Mouse (Mus musculus) lung, postnatal 25 days (tissue): ENCODE results near the gene Syt1.

ENCODE experiments used
- DNase-seq: peaks from one replicate; pipeline ENCODE4 v3.0.0; 2022; ENCODE audit warnings: low spot score

The Syt1 gene

DNA sequence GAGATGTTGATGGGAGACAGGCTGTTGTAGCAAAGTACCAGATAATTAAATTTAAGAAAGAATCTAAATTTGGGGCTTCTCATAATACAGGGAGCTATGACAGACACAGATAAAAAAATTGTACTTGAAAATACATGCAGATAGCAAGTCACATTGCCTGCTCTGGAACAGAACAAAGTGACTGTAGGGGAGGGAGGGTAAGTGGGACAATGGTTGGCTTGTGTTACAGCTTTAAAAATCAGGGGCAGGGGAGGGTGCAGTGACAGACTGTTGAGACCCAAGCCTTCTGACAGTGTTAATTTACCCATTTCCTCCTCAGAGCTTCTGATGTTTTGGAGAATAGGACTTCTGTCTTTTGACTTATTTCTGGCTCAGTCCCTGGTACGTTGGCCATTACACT lies 126.3 kb downstream of the Syt1 start:
- DNase-seq: no peak

- DNase-seq: no peak
These were observed 130.4 kb downstream of the Syt1 start for GRCm38 (mm10) chr10:108880372-108880771.

- no peak for DNase-seq
These were observed 135.1 kb downstream of the Syt1 start for GRCm38 (mm10) chr10:108875730-108876129.

GRCm38 (mm10) chr10:108874687-108875086 lies 136.1 kb downstream of the Syt1 start:
- no peak for DNase-seq

GRCm38 (mm10) chr10:108872359-108872758 lies 138.4 kb downstream of the Syt1 start:
- DNase-seq: no peak

- no peak for DNase-seq
These were observed 140.2 kb downstream of the Syt1 start for GRCm38 (mm10) chr10:108870586-108870985.

DNA sequence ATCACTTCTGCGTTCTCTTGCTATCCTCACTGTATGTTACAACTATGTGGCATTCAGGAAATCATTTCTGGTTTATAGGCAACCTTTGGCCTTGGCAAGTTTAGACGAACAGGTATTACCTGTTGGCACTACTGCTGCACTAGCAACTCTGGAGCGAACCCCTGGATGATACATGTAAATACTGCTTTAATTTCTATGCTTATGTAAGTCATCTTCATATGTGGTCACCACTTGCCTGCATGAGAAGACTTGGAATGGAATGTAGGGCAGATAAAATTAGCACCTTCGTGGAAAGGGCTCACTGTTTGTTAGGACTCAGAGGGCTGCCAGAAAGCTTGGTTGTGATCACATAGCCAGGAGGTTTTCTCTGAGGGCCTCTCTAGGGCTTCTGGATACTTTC lies 142.6 kb downstream of the Syt1 start:
- DNase-seq: no peak

DNA sequence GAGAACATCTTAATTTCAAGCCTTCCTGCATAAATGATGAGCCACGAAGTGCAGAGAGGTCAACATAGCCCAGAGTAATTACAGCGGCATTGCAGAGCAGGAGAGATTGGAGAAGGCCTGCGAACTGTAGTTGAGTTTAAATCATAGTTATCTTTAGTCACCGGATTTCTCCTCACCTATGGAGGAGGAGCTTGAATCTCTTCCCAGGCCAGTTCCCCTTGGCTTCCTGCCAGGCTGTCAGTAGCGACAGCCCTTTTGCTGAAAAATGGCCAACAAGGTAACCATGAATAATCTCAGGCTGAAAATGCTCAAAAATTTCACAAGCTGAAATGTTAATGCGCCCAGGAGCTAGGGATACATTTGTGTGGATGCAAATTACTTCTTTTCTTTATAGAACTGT lies 143.6 kb downstream of the Syt1 start:
- no peak for DNase-seq

DNA sequence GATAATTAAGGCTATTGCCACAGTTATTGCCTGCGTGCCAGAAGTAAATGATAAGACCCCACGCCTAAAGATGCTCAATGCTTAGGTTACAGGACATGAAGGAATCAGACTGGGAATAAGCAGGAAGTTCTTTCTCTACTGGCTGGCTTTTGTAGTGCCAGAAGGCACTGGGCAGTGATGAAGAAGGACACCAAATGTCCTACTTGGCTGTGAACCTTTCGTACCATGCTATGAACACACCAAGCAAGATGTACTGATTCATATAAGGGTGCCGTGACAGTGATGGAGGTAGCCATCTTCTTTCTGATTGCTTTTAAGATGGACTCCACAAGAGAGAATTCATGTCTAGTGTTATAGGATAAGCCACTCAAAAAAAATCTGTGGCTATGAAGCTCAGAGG lies 145.2 kb downstream of the Syt1 start:
- no peak for DNase-seq

GRCm38 (mm10) chr10:108855986-108856385 lies 154.8 kb downstream of the Syt1 start:
- DNase-seq: no peak

- DNase-seq: no peak
These were observed 158.0 kb downstream of the Syt1 start for GRCm38 (mm10) chr10:108852757-108853156.

DNA sequence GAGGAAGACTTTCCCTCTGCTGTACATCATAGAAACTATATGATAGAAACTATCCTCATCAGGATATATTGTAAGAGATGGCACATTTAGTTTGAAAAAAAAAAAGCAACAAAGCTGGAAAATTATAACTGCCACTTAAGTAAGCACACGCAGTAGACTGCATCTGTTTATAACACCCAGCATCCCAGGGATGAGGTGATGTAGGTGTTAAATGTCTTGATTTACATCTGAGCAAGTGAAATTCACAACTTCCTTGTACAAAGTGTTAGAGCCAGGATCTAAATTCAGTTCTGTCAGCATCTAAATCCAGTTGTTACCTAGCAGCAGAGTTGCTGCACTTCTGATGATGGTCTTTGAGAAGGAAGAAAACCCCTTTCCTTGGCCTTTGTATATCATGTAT lies 173.3 kb downstream of the Syt1 start:
- no peak for DNase-seq

DNA sequence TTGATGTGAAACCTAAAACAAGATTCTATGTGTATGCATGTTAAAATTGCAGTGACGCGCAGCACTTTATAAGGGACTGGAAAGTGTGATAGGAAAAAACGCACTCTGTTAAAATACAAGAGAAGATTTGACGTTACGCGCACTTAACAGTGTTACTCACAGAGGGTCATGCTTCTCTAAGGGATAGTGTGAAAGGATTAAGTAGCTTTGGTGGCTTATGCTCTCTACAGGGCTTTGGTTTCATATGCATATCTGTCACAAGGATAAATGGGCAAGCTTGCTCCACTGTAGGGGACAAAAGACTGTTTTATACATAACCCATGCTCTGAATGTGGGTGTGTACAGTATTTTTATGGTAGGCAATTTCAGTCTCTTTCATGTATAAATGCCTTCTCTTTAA lies 178.5 kb downstream of the Syt1 start:
- DNase-seq: no peak

DNA sequence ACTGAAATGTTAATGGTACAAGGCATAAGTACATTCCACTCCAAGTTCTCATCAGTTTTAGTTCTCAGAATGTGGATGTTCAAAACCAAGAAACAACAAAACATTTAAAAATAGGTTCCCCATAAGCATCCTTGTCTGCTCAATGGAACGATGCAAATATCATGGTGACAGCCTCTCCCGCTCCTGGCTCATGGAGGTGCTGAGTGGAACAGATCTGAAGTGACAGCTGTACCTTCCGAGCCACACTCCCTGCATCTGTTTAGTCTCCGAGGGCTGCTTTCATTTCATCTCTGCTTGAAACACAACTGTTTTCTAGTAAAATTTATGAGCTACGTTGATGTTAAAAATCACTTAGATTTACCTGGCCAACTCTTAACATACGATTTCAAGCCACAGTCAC lies 179.0 kb downstream of the Syt1 start:
- DNase-seq: no peak

DNA sequence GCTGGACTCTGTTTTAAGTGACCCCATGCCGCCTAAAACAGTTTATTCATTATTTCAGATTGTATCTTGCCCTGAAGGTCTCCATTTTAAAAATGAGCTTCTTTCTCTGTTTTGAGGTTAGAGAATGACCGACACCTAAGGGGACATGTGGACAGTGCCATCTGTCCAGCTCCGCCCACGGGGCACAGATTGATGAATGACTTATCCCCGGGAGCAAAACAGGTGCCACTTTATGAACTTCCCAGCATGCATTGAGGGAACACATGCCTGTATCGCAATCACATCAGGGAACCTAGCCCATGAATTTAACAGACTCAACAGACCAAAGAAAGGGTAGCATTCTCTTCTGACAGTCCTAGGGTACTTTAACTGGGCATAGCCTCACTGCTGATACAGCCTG lies 188.5 kb downstream of the Syt1 start:
- no peak for DNase-seq

DNA sequence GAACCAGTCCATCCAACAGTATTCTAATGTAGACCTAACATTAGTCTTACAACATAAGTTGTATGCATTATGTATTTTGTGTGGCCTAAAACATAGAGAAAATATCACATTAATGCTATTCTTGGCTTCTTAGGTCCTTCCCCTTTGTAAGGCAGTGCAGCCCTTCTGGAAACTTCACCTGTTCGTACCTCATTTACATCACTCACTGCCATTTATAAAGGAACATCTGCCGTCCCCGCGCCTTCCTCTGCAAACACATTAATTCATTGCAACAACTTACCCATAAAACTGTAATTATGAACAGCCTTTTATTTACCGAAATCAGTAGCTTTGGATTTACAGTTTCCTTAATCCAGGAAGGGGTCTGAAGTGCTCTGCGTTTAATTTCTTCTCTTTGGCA lies 195.4 kb downstream of the Syt1 start:
- DNase-seq: no peak

- no peak for DNase-seq
These were observed 206.4 kb downstream of the Syt1 start for GRCm38 (mm10) chr10:108804380-108804779.

- DNase-seq: no peak
These were observed 210.0 kb downstream of the Syt1 start for GRCm38 (mm10) chr10:108800776-108801175.

DNA sequence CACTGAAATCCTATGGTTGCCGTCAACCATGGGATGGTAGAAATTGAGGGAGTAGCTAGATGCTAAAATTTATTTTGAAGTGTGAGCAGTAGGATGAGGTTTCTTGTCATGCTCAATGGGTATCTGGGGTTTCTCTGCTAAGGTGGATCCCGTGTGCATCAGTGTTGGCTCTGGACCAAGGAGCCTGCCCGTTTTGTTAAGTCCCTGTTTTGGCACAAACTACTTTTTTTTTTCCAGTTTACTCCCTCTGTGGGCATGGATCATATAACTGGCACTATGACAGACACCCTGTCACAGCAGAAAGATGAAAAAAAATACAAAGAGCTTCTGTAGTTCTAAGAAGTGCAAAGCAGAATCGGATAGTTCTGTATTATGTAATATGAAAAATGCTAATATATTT lies 212.0 kb downstream of the Syt1 start:
- DNase-seq: no peak

DNA sequence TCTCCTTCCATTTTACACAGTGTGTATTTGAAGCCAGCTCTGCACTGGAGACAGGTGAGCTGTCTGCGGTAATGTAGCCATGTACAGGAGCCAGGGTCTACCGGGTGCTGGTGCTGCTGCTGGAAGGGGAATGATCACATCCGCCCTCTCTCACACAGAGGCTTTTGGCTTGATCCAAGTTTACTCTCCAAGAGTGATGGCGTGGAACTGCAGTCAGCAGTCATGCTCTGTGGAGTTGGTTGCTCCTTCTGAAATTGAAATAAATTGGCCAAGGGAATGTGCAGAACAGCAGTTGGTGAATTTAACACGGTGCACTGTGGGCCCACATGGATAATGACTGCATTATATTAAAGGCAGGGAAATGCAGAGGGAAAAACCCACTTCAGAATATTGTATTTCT lies 228.0 kb downstream of the Syt1 start:
- DNase-seq: no peak

- no peak for DNase-seq
These were observed 230.2 kb downstream of the Syt1 start for GRCm38 (mm10) chr10:108780614-108781013.

DNA sequence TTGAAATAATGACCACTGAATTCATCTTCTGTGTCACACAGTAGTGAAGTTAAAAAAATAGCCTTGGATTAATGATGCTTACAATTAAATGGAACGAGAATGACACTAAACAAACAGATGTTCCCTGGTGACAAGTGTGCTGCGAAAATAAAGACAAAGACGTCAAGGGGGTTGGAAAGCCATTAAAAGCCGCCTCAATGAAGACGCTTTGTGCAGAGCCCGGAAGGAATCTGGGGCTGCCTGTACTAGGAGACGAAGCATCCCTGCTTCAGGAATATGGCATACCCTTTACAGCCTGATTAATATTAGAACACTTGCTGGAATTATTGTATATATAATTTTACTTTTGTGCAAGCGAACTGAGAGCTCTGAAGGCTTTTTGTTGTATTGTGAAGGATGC lies 234.0 kb downstream of the Syt1 start:
- DNase-seq: no peak

DNA sequence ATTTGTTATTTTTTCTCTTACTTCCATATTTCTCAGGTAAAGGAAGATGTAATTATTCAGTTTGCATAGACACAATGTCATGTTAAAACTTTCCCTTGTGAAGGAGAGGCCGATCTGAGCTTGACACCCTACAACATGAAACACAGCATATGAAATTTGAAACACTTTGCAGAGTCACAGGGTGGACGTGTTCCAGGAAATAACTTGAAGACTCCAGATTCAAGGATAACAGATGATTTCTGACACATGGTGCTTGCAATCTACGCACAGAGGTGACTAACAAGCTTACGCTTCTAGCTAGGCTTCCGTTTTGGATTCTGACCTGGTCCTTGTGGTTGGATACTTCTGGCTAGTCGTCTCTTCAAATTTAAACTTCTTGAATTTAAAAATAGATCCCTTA lies 239.7 kb downstream of the Syt1 start:
- DNase-seq: no peak

GRCm38 (mm10) chr10:108765564-108765963 lies 245.2 kb downstream of the Syt1 start:
- DNase-seq: no peak

DNA sequence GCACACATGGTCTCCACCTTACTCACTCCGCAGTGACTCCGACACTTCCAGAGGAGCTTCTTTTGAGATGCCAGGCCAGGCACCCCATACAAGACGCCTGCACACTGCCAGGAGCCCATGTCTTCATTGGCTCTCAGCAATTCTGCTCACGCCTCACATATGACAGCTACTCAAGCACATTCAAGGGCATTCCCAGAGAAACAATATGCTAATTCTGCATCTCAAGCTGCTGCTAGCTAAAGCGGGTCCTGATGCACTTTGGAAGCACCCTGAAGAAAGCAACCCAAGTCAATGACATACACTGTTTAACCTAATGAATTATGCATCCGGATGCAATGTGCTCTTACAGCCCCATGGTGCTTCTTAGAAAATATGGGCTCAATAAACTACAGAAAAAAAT lies 247.1 kb downstream of the Syt1 start:
- DNase-seq: no peak
